Mouse (Mus musculus): ENCODE data around the gene Epas1. TPM values are rescaled to one million over a fixed set of nuclear protein-coding genes. Genes with fewer than 3 reads are reported as not detected.

Gene Epas1
- 66.6 and 66.9 TPM in 2 replicates for polyA plus RNA-seq (2012; rRNA removed)

GRCm38 (mm10) chr17:86753130-86753821, at the start of gene Epas1:
Gene Epas1 (plus strand): TSS chr17:86753700.

Other genes starting within 250 kb of the Epas1 start
- gene Gm10309, start 248.5 kb upstream of the Epas1 start, polyA plus RNA-seq (2012; rRNA removed), result 0.13 TPM in 1 of 2 replicates, not detected in the other
- gene Tmem247, start 163.6 kb downstream of the Epas1 start, polyA plus RNA-seq (2012; rRNA removed), result not detected in 2 replicates
- gene Atp6v1e2, start 194.2 kb downstream of the Epas1 start, polyA plus RNA-seq (2012; rRNA removed), result not detected in 2 replicates
- gene Rhoq, start 209.4 kb downstream of the Epas1 start, polyA plus RNA-seq (2012; rRNA removed), result 38.2 TPM in 2 replicates